Mouse (Mus musculus): Measurements from ENCODE around the gene Gramd1c.
A peak's percentile ranks its signal among the peaks of the same experiment; 100 is the strongest.

DNA sequence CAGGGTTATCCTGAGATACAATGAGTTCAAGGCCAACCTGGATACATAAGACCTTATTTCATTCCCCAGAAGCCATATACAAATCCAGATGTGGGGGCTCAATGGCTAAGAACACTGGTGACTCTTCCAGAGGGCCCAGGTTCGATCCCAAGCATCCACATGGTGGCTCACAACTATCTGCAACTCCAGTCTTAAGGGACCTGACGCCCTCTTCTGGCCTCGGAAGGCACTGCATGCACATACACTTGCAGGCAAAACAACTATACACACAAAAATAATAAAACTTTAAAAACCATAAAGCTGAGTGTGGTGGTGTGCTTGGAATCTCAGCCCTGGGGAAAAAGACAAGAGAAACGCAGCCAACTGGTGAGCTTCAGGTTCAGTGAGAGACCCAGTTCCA is 24.0 kb downstream of the Gramd1c start:
- TF ChIP-seq CTCF (IDR thresholded peaks at IDR 0.05; ENCODE audit: borderline replicate concordance, extremely low read depth, insufficient read depth, insufficient read length) = peak; percentile 11; the same call in 1 of the 2 replicates
- TF ChIP-seq POLR2A (IDR thresholded peaks at IDR 0.05; ENCODE audit: borderline replicate concordance, extremely low read depth, insufficient read depth, insufficient read length, poor library complexity, severe bottlenecking) = no peak

All from brain, embryonic 14.5 days (tissue).